Mouse (Mus musculus) spleen, embryonic (tissue): ENCODE data around the gene Rsrc1.

Experiments used
- CTCF ChIA-PET: fragments of 350-600 bp; sonication (Branson Sonifier 250); formaldehyde crosslinking; loops from one replicate; lab custom pipeline; 2022; lab: Charles Lee

Gene Rsrc1

DNA sequence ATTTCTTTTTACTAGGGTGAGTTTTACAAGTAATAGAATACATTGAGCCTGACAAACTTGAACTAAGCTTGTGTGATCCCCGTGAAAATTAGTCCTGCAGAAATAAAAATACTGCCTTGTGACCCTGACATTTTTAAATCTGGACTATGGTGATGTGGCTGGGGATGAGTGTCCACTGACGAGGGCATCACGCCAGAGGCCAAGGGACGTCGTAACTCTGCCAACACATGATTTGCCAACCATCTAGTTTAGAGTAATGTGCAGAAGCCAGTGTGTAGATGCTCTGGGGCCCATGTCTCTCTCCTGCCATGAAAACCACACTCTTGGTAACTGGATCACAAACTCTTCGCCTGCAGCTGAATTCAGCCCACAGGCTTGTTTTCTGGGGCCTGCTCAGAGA, 386.3 kb downstream of the Rsrc1 start:
- CTCF ChIA-PET: no interaction called here

- CTCF ChIA-PET: no interaction called here
These were observed 388.4 kb downstream of the Rsrc1 start for GRCm38 (mm10) chr3:67369407-67370079.

DNA sequence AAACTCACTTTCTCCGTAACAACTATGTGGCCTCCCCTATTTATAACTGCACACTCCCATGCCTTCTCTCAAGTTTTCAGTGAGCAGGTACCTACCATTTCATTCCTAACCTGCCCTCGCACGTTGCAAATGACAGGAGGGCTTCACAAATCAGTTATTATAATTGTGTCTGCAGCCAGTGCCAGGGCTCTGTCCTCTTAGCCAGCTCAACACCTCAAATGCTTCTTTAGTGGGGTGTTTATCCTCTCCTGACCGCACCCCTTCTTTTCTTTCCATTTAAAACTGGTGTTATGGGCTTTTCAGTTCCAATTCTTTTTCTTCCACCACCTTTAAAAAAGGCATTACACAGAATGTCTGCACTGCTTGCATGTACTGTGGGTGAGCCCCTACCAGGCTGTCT, 391.0 kb downstream of the Rsrc1 start:
- CTCF ChIA-PET: no interaction called here

DNA sequence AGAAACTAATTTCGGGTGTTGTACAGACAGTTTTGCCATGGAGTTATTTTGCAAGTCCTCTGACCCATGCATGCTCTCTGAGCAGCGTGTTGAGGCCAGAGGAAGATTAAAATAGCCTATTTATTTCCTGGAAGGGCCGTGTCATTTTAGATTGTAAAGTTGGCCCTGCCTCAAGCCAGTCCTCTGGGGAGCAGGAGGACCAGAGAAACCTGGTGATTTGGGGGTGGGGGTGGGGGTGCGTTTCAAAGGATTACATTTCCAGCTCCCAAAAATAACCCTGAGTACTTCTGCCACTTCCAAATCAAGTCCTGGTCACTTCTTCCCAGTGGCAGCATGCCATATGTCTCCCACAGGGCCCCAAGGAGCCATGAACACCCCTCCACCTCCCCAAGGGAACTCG, 391.6 kb downstream of the Rsrc1 start:
- CTCF ChIA-PET: no interaction called here

- CTCF ChIA-PET: no interaction called here
These were observed 392.7 kb downstream of the Rsrc1 start, which contains the start of gene Mlf1 for GRCm38 (mm10) chr3:67373872-67374271. Gene Mlf1, plus strand, starts transcription at chr3:67374097.

GRCm38 (mm10) chr3:67374360-67374778, 393.2 kb downstream of the Rsrc1 start:
- CTCF ChIA-PET: no interaction called here

DNA sequence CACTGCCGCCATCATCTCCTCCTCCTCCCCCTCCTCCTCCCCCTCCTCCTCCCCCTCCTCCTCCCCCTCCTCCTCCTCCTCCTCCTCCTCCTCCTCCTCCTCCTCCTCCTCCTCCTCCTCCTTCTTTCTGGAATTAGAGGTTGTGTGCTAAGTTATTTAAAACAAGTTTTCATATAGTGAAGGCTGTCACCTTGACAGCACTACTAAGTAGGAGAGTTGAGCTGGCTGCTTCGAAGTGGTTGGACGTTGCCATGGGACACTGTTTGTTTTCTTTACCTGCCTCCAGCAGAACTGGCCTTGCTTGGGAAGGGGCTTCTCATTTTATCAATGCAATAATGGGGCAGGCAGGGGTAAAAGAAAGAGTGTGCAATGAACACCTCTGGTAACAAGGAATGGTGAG, 393.9 kb downstream of the Rsrc1 start, which contains the start of gene Gm17402:
TSS of gene Gm17402 (minus strand) at position 101 of the 400 bp plus-strand sequence.
- CTCF ChIA-PET: no interaction called here

DNA sequence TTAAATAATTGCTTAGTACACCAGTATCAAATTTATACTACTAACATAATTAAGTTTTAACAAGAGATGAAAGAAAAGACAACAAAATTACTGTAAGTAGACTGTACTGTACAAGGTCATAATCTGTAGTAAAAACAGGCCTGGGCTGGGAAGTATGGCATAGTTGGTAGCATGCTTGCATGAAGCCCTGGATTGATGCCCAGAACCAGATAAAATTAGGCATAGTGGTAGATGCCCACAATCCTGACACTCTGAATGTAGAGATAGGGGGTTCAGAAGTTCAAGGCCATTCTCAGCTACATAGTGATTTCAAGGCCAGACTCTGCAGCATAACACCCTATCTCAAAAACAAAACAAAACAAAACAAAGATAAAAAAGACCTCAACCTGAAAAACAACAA, 397.0 kb downstream of the Rsrc1 start:
- CTCF ChIA-PET: no interaction called here
